Mouse (Mus musculus): ENCODE data around the gene Brd4.

The Brd4 gene

GRCm38 (mm10) chr17:32280575-32280974, 3.9 kb downstream of the Brd4 start:
- no peak for DNase-seq (ENCODE audit: low spot score in 2 of 2)

GRCm38 (mm10) chr17:32277201-32277600, 7.3 kb downstream of the Brd4 start:
- no peak for DNase-seq (ENCODE audit: low spot score in 2 of 2)

- no peak for DNase-seq (ENCODE audit: low spot score in 2 of 2)
These were observed 9.0 kb downstream of the Brd4 start for GRCm38 (mm10) chr17:32275568-32275967.

- no peak for DNase-seq (ENCODE audit: low spot score in 2 of 2)
These were observed 15.4 kb downstream of the Brd4 start for GRCm38 (mm10) chr17:32269151-32269550.

GRCm38 (mm10) chr17:32268540-32268960, 16.0 kb downstream of the Brd4 start:
- no peak for DNase-seq (ENCODE audit: low spot score in 2 of 2)

GRCm38 (mm10) chr17:32268096-32268495, 16.4 kb downstream of the Brd4 start:
- no peak for DNase-seq (ENCODE audit: low spot score in 2 of 2)

GRCm38 (mm10) chr17:32267617-32268016, 16.9 kb downstream of the Brd4 start:
- DNase-seq (ENCODE audit: low spot score in 2 of 2): no peak

- no peak for DNase-seq (ENCODE audit: low spot score in 2 of 2)
These were observed 20.9 kb downstream of the Brd4 start for GRCm38 (mm10) chr17:32263672-32264071.

GRCm38 (mm10) chr17:32262831-32263559, 21.5 kb downstream of the Brd4 start:
- no peak for DNase-seq (ENCODE audit: low spot score in 2 of 2)

GRCm38 (mm10) chr17:32258869-32259268, 25.7 kb downstream of the Brd4 start:
- no peak for DNase-seq (ENCODE audit: low spot score in 2 of 2)

GRCm38 (mm10) chr17:32257944-32258343, 26.6 kb downstream of the Brd4 start:
- DNase-seq (ENCODE audit: low spot score in 2 of 2): no peak

GRCm38 (mm10) chr17:32257452-32257851, 27.1 kb downstream of the Brd4 start:
- no peak for DNase-seq (ENCODE audit: low spot score in 2 of 2)

GRCm38 (mm10) chr17:32256896-32257295, 27.6 kb downstream of the Brd4 start:
- DNase-seq (ENCODE audit: low spot score in 2 of 2): no peak

GRCm38 (mm10) chr17:32253261-32253660, 31.3 kb downstream of the Brd4 start:
- no peak for DNase-seq (ENCODE audit: low spot score in 2 of 2)

- no peak for DNase-seq (ENCODE audit: low spot score in 2 of 2)
These were observed 32.6 kb downstream of the Brd4 start for GRCm38 (mm10) chr17:32251827-32252470.

- DNase-seq (ENCODE audit: low spot score in 2 of 2): no peak
These were observed 34.5 kb downstream of the Brd4 start for GRCm38 (mm10) chr17:32250066-32250465.

- DNase-seq (ENCODE audit: low spot score in 2 of 2): no peak
These were observed 36.3 kb downstream of the Brd4 start for GRCm38 (mm10) chr17:32248192-32248591.

- DNase-seq (ENCODE audit: low spot score in 2 of 2): no peak
These were observed 36.9 kb downstream of the Brd4 start for GRCm38 (mm10) chr17:32247616-32248015.

- DNase-seq (ENCODE audit: low spot score in 2 of 2): no peak
These were observed 38.4 kb downstream of the Brd4 start for GRCm38 (mm10) chr17:32246117-32246516.

GRCm38 (mm10) chr17:32240881-32241531, 43.5 kb downstream of the Brd4 start:
- DNase-seq (ENCODE audit: low spot score in 2 of 2): no peak

GRCm38 (mm10) chr17:32238589-32238988, 45.9 kb downstream of the Brd4 start:
- DNase-seq (ENCODE audit: low spot score in 2 of 2): no peak

GRCm38 (mm10) chr17:32235534-32236191, 48.9 kb downstream of the Brd4 start:
- peak; percentile 32 to 69 for DNase-seq (ENCODE audit: low spot score in 2 of 2)
